Mouse (Mus musculus) 416B (cell line): ENCODE data around the gene 4930524J08Rik.

Experiments
- DNase-seq: peaks from one replicate; pipeline ENCODE4 v3.0.0; 2011; ENCODE audit warnings: low read depth

4930524J08Rik gene

GRCm38 (mm10) chr5:99978699-99979442, at the start of gene 4930524J08Rik, which contains the start of gene Hnrnpd:
Gene 4930524J08Rik, plus strand, starts transcription at chr5:99979061.
Gene Hnrnpd, minus strand, starts transcription at chr5:99978938.
- DNase-seq, result peak; percentile 96

GRCm38 (mm10) chr5:99931910-99932309, 47.0 kb upstream of the 4930524J08Rik start:
- no peak for DNase-seq

- no peak for DNase-seq
These were observed 39.4 kb upstream of the 4930524J08Rik start for GRCm38 (mm10) chr5:99939440-99939839.

GRCm38 (mm10) chr5:99941273-99941672, 37.6 kb upstream of the 4930524J08Rik start:
- no peak for DNase-seq

- no peak for DNase-seq
These were observed 36.9 kb upstream of the 4930524J08Rik start for GRCm38 (mm10) chr5:99941776-99942502.

- no peak for DNase-seq
These were observed 26.3 kb upstream of the 4930524J08Rik start for GRCm38 (mm10) chr5:99952513-99952912.

GRCm38 (mm10) chr5:99953883-99954282, 25.0 kb upstream of the 4930524J08Rik start:
- DNase-seq, result no peak

- no peak for DNase-seq
These were observed 20.2 kb upstream of the 4930524J08Rik start for GRCm38 (mm10) chr5:99958666-99959065.

- no peak for DNase-seq
These were observed 19.5 kb upstream of the 4930524J08Rik start for GRCm38 (mm10) chr5:99959236-99959936.

GRCm38 (mm10) chr5:99959960-99960359, 18.9 kb upstream of the 4930524J08Rik start:
- no peak for DNase-seq

GRCm38 (mm10) chr5:99973941-99974340, 4.9 kb upstream of the 4930524J08Rik start:
- peak; percentile 87 for DNase-seq

- DNase-seq, result no peak
These were observed 3.8 kb upstream of the 4930524J08Rik start for GRCm38 (mm10) chr5:99975061-99975460.

- no peak for DNase-seq
These were observed 3.1 kb upstream of the 4930524J08Rik start for GRCm38 (mm10) chr5:99975776-99976175.

GRCm38 (mm10) chr5:99976334-99976955, 2.4 kb upstream of the 4930524J08Rik start:
- DNase-seq, result peak; percentile 62

- DNase-seq, result peak; percentile 78
These were observed 1.2 kb upstream of the 4930524J08Rik start for GRCm38 (mm10) chr5:99977516-99978301.

- no peak for DNase-seq
These were observed 4.7 kb downstream of the 4930524J08Rik start for GRCm38 (mm10) chr5:99983452-99984061.

GRCm38 (mm10) chr5:99994166-99994565, 15.3 kb downstream of the 4930524J08Rik start:
- no peak for DNase-seq

GRCm38 (mm10) chr5:99994680-99995079, 15.8 kb downstream of the 4930524J08Rik start:
- DNase-seq, result no peak

- no peak for DNase-seq
These were observed 21.2 kb downstream of the 4930524J08Rik start for GRCm38 (mm10) chr5:100000048-100000447.

GRCm38 (mm10) chr5:100000500-100000899, 21.6 kb downstream of the 4930524J08Rik start:
- no peak for DNase-seq

GRCm38 (mm10) chr5:100003895-100004294, 25.0 kb downstream of the 4930524J08Rik start:
- DNase-seq, result peak; percentile 32
